Mouse (Mus musculus) limb, embryonic 14.5 days (tissue): ENCODE measurements around the gene A430078G23Rik. TPM values are rescaled to one million over a fixed set of nuclear protein-coding genes. Genes with fewer than 3 reads are reported as not detected.

ENCODE experiments used
- ATAC-seq: fragments of 200-750 bp; cut with Nextera tagmentation; 2 replicates; pipeline ENCODE4 v1.8.0; 2017; ENCODE audit warnings: low read depth, moderate number of reproducible peaks, moderate TSS enrichment; ENCODE audit not compliant: low FRiP score
- DNase-seq: peaks from one replicate; pipeline ENCODE4 v3.0.0-alpha.2; 2015; ENCODE audit warnings: low spot score
- H3K27ac ChIP-seq: fragments of 300-500 bp; sonication (generic); replicated peaks from 2 replicates; pipeline ENCODE4 v1.5.1; 2014; ENCODE audit warnings: low read depth, mild to moderate bottlenecking, low read length, moderate library complexity, mixed read lengths
- H3K27me3 ChIP-seq: fragments of 300-500 bp; sonication (generic); 2 replicates; pipeline ENCODE4 v1.6.1; 2014; ENCODE audit warnings: low read length, mixed read lengths; ENCODE audit not compliant: control insufficient read depth, insufficient read depth
- H3K36me3 ChIP-seq: fragments of 300-500 bp; sonication (generic); 2 replicates; pipeline ENCODE4 v1.6.1; 2014; ENCODE audit warnings: mild to moderate bottlenecking, low read length, moderate library complexity, mixed read lengths; ENCODE audit not compliant: control insufficient read depth, insufficient read depth
- H3K4me1 ChIP-seq: fragments of 300-500 bp; sonication (generic); 2 replicates; pipeline ENCODE4 v1.6.1; 2014; ENCODE audit warnings: antibody characterized with exemption, low read length, mixed read lengths; ENCODE audit not compliant: control insufficient read depth, insufficient read depth
- H3K4me2 ChIP-seq: fragments of 300-500 bp; sonication (generic); replicated peaks from 2 replicates; pipeline ENCODE4 v1.6.1; 2014; ENCODE audit warnings: low read depth, mild to moderate bottlenecking, low read length, moderate library complexity; ENCODE audit not compliant: severe bottlenecking
- H3K4me3 ChIP-seq: fragments of 300-500 bp; sonication (generic); replicated peaks from 2 replicates; pipeline ENCODE4 v1.5.1; 2014; ENCODE audit warnings: low read length
- H3K9ac ChIP-seq: fragments of 300-500 bp; sonication (generic); 2 replicates; pipeline ENCODE4 v1.6.1; 2014; ENCODE audit warnings: mild to moderate bottlenecking, low read depth, low read length, moderate library complexity; ENCODE audit not compliant: severe bottlenecking
- H3K9me3 ChIP-seq: fragments of 300-500 bp; sonication (generic); 2 replicates; pipeline ENCODE4 v1.6.1; 2016; ENCODE audit warnings: low read length; ENCODE audit not compliant: control insufficient read depth
- POLR2A ChIP-seq: fragments of 200-500 bp; IDR thresholded peaks from 2 replicates; pipeline ENCODE4 v1.8.0; 2012; ENCODE audit warnings: inconsistent platforms, mild to moderate bottlenecking, moderate library complexity, borderline replicate concordance; ENCODE audit not compliant: insufficient read depth, insufficient read length; ENCODE audit errors: extremely low read depth
- WGBS: fragments of 180-500 bp; shearing (Covaris S2); extraction: QIAGEN DNeasy Blood & Tissue Kit; methylation state at CpG from one replicate; pipeline ENCODE4 v1.1.7; 2014; 5-methylcytosine and 5-hydroxymethylcytosine counted together
- polyA plus RNA-seq, 2 experiments: library from polyadenylated mRNA; depleted of rRNA in 1 of 2; stranded (reverse) in 1 of 2; unstranded in 1 of 2; fragments of >200 nt; fragmentation: Nextera tagmentation in 1 of 2; extraction: Ambion mirVana in 1 of 2; gene quantifications; 2 replicates each; pipeline versions ENCODE4 v1.2.1 to v1.2.3; 2012 to 2014

The A430078G23Rik gene
- polyA plus RNA-seq, 2 experiments = 0.18 to 0.22 TPM

DNA sequence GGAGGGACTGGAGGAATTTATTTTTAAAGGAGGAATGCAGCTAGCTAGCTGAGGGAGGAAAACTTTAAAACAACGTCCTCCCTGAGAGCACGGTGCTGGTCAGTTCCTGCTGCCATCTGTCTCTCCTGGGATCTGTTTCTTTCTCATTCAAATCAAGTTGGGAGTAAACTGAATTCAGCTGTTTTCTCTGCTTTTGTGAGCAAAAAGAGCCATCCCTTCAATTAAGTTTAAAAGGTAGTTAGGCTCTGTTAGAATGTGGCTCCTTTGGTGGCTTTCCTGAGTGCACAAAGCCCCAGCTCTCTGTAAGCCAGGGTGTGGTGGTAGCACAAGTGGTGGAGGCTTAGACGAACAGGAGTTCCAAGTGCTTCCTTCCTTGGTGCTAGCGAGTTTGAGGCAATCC is 42.0 kb downstream of the A430078G23Rik start:
- 24% methylated on average over 4 of the region's 4 CpGs for WGBS
- no peak overlapping the region for H3K4me2 ChIP-seq
- H3K9ac ChIP-seq = no peak overlapping the region

DNA sequence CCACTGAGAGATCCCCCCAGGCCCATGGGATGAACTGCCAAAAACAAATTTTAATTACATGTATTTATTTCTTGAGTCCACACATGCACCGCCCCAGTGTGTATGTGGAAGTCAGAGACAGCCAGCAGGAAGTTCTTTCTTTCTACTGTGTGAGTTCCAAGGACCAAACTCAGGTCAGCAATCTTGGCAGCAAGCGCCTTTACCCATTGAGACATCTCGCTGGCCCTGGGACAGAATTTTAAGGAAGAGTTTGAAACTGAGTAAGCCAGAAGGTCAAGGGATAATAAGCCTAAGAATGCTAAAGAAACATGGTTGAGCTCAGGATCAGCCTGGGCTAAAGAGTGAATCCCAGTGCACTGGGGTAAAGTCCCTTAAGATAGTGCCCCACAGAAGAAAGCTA is 44.4 kb downstream of the A430078G23Rik start:
- peaks cover 7% of the 10 kb centered on the region for H3K36me3 ChIP-seq
- no peak overlapping the region for H3K27ac ChIP-seq
- no peak for ATAC-seq
- peaks cover 13% of the 10 kb centered on the region for H3K4me1 ChIP-seq
- DNase-seq = no peak
- H3K9me3 ChIP-seq = no peaks in the 10 kb centered on the region
- no peak overlapping the region for H3K4me3 ChIP-seq
- H3K9ac ChIP-seq = no peak overlapping the region
- H3K4me2 ChIP-seq = no peak overlapping the region
- no peaks in the 10 kb centered on the region for H3K27me3 ChIP-seq
- 93% methylated on average over 3 of the region's 3 CpGs for WGBS
- TF ChIP-seq POLR2A = no peak

More for the DNA sequence above, 42.0 kb downstream of the A430078G23Rik start:
- DNase-seq = no peak
- Histone ChIP-seq H3K4me3 (no peak overlapping the region), H3K36me3 (peaks cover 4% of the 10 kb centered on the region; the same call in 1 of the 2 replicates), H3K27ac (no peak overlapping the region), H3K27me3 (no peaks in the 10 kb centered on the region), H3K4me1 (peaks cover 13% of the 10 kb centered on the region), H3K9me3 (no peaks in the 10 kb centered on the region)
- ATAC-seq = no peak
- TF ChIP-seq POLR2A = no peak

GRCm38 (mm10) chr8:3400509-3400908 is 47.3 kb downstream of the A430078G23Rik start:
- Histone ChIP-seq H3K27ac (no peak overlapping the region), H3K9ac (no peak overlapping the region), H3K4me3 (no peak overlapping the region), H3K27me3 (no peaks in the 10 kb centered on the region), H3K9me3 (no peaks in the 10 kb centered on the region), H3K36me3 (peaks cover 7% of the 10 kb centered on the region), H3K4me2 (no peak overlapping the region), H3K4me1 (no peaks in the 10 kb centered on the region)
- no peak for DNase-seq
- TF ChIP-seq POLR2A = no peak
- no peak for ATAC-seq
- 32% methylated on average over 2 of the region's 2 CpGs for WGBS

- Histone ChIP-seq H3K36me3 (no peaks in the 10 kb centered on the region; the same call in 1 of the 2 replicates), H3K4me2 (no peak overlapping the region), H3K4me3 (no peak overlapping the region), H3K27me3 (no peaks in the 10 kb centered on the region), H3K4me1 (no peaks in the 10 kb centered on the region), H3K9me3 (no peaks in the 10 kb centered on the region), H3K9ac (no peak overlapping the region), H3K27ac (no peak overlapping the region)
- 82% methylated on average over 3 of the region's 3 CpGs for WGBS
- TF ChIP-seq POLR2A = no peak
- no peak for ATAC-seq
- no peak for DNase-seq
Measured at GRCm38 (mm10) chr8:3407417-3407816, 54.2 kb downstream of the A430078G23Rik start.

DNA sequence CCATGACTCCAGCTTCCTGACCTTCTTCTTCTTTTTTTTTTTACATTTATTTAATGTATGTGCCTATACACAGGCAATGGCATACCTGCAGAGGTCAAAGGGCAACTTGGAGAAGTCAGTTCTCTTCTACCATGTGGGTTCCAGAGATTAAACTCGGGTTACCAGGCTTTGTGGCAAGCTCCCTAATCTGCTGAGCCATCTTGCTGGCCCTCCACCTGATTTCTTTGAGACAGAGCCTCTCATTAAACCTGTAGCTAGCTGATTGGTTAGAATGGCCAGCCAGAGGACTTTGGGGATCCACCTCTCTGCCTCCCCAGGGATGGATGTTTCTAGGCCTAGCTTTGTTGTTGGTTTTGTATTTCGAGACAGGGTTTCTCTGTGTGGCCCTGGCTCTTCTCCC is 57.9 kb downstream of the A430078G23Rik start:
- DNase-seq (no peak), ATAC-seq (no peak)
- no peaks in the 10 kb centered on the region for H3K9me3 ChIP-seq
- H3K36me3 ChIP-seq = no peaks in the 10 kb centered on the region; the same call in 1 of the 2 replicates
- H3K27me3 ChIP-seq = no peaks in the 10 kb centered on the region
- H3K4me1 ChIP-seq = no peaks in the 10 kb centered on the region
- H3K9ac ChIP-seq = no peak overlapping the region
- WGBS = 91% methylated on average over 2 of the region's 2 CpGs
- H3K4me3 ChIP-seq = no peak overlapping the region
- no peak overlapping the region for H3K27ac ChIP-seq
- no peak for TF ChIP-seq POLR2A
- H3K4me2 ChIP-seq = no peak overlapping the region

GRCm38 (mm10) chr8:3411901-3412301 is 58.7 kb downstream of the A430078G23Rik start:
- H3K36me3 ChIP-seq = no peaks in the 10 kb centered on the region; the same call in 1 of the 2 replicates
- TF ChIP-seq POLR2A = no peak
- no peak overlapping the region for H3K27ac ChIP-seq
- H3K27me3 ChIP-seq = no peaks in the 10 kb centered on the region
- no peak overlapping the region for H3K9ac ChIP-seq
- WGBS = 77% methylated on average over 7 of the region's 7 CpGs
- H3K9me3 ChIP-seq = no peaks in the 10 kb centered on the region
- DNase-seq (no peak), ATAC-seq (no peak)
- H3K4me3 ChIP-seq = no peak overlapping the region
- H3K4me1 ChIP-seq = no peaks in the 10 kb centered on the region
- H3K4me2 ChIP-seq = no peak overlapping the region
